Mouse (Mus musculus) liver, embryonic 14.5 days (tissue): ENCODE results near the gene Gm20604.

Experiments used
- CTCF ChIP-seq: IDR thresholded peaks from 2 replicates; pipeline ENCODE4 v1.5.1; 2016; ENCODE audit warnings: antibody characterized with exemption, low read depth, control low read depth
- EP300 ChIP-seq: IDR thresholded peaks from 2 replicates; pipeline ENCODE4 v1.6.1; 2016; ENCODE audit warnings: antibody characterized with exemption, low read depth

DNA sequence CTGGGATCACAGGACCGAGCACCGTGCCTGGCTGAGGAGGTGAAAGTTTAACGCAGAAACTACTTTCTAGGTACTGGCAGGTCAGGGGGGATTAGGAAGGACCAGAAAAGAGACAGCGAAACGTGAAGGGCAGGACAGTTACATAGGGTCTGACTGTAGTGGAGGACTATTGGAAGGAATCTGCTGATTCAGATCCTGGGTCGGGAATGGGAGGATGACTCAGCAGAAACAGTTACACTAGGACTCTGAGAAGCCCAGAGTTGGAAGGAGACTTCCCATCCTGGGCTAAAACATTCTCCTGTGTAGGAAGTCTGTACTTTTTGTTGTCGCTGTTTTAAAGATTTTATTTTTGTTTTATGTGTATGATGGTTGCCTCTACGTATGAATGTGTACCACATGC is 13.1 kb upstream of the Gm20604 start:
- TF ChIP-seq CTCF (no peak), EP300 (no peak)
